Mouse (Mus musculus): ENCODE data around the gene App.

DNA sequence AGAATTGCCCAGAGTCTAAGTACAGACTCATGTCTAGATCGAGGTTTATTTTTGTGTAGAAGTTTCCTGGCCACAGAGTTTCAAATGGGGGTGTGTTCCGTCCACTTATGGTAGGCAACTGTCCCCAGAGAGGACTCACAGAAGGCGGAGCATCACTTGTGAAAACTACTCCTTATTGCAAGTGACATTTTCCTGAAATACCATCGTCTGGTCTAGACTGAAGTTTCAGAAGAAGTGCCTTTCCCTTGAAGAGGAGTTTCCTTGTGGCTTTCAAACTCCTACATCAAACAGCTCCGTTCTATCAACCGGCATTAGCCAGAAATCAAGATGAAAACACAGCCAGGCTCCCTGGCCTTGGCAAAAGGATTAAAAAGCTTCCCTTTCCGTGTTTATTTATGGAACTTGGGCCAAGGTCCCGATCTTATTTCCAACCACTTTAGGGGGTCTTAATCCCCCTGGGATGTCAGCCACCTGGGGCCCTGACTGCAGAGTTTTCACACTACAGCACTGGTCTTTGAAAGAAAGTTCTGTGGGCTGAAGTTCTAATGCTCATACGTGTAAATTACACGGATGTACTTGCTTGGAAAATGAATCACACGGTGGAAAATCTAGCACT lies 187.4 kb downstream of the App start:
- TF ChIP-seq CTCF (IDR thresholded peaks at IDR 0.05; ENCODE audit: low read depth), result no peak
- no peak for TF ChIP-seq EP300 (IDR thresholded peaks at IDR 0.05; ENCODE audit: low read depth)
